Mouse (Mus musculus) intestine, postnatal 0 days (tissue): ENCODE results near the gene Man1c1. TPM values are rescaled to one million over a fixed set of nuclear protein-coding genes. Genes with fewer than 3 reads are reported as not detected.

Experiments used
- ATAC-seq: fragments of 200-750 bp; cut with Nextera tagmentation; 2 replicates; pipeline ENCODE4 v1.8.0; 2017; ENCODE audit warnings: mild to moderate bottlenecking, moderate TSS enrichment, moderate library complexity
- H3K27ac ChIP-seq: fragments of 300-500 bp; sonication (generic); 2 replicates; pipeline ENCODE4 v1.5.1; 2014; ENCODE audit warnings: mild to moderate bottlenecking, low read depth, low read length, moderate library complexity
- H3K27me3 ChIP-seq: fragments of 300-500 bp; sonication (generic); replicated peaks from 2 replicates; pipeline ENCODE4 v1.6.1; 2014; ENCODE audit warnings: low read length, mixed read lengths; ENCODE audit not compliant: control insufficient read depth, insufficient read depth
- H3K36me3 ChIP-seq: fragments of 300-500 bp; sonication (generic); 2 replicates; pipeline ENCODE4 v1.6.1; 2014; ENCODE audit warnings: mild to moderate bottlenecking, moderate library complexity; ENCODE audit not compliant: control insufficient read depth, insufficient read depth
- H3K4me1 ChIP-seq: fragments of 300-500 bp; sonication (generic); replicated peaks from 2 replicates; pipeline ENCODE4 v1.6.1; 2014; ENCODE audit warnings: antibody characterized with exemption, low read length, mixed read lengths; ENCODE audit not compliant: control insufficient read depth, insufficient read depth
- H3K4me2 ChIP-seq: fragments of 300-500 bp; sonication (generic); replicated peaks from 2 replicates; pipeline ENCODE4 v1.6.1; 2014; ENCODE audit warnings: low read depth, mild to moderate bottlenecking, moderate library complexity
- H3K4me3 ChIP-seq: fragments of 300-500 bp; sonication (generic); 2 replicates; pipeline ENCODE4 v1.5.1; 2014; ENCODE audit warnings: low read depth, low read length
- H3K9ac ChIP-seq: fragments of 300-500 bp; sonication (generic); 2 replicates; pipeline ENCODE4 v1.6.1; 2014; ENCODE audit warnings: mild to moderate bottlenecking, low read depth, low read length
- H3K9me3 ChIP-seq: fragments of 300-500 bp; sonication (generic); 2 replicates; pipeline ENCODE4 v1.6.1; 2016; ENCODE audit warnings: mixed run types; ENCODE audit not compliant: control insufficient read depth
- CTCF ChIP-seq: sonication (generic); IDR thresholded peaks from 2 replicates; pipeline ENCODE4 v1.5.1; 2016; ENCODE audit warnings: low read depth, mild to moderate bottlenecking, control low read depth, antibody characterized with exemption, moderate library complexity
- WGBS: fragments of 180-500 bp; shearing (Covaris S2); extraction: QIAGEN DNeasy Blood & Tissue Kit; methylation state at CpG from one replicate; pipeline ENCODE4 v1.1.7; 2014; 5-methylcytosine and 5-hydroxymethylcytosine counted together
- polyA plus RNA-seq: library from polyadenylated mRNA; unstranded; fragments of >200 nt; fragmentation: Nextera tagmentation; extraction: Ambion mirVana; gene quantifications from 2 replicates; pipeline ENCODE4 v1.2.1, GENCODE M21; 2015

Gene Man1c1
- polyA plus RNA-seq, 1 experiment from 2014 or later, result 1.7 TPM

- Histone ChIP-seq H3K4me1 (no peaks in the 10 kb centered on the region; the same call in 1 of the 2 replicates), H3K4me3 (no peak overlapping the region), H3K9ac (no peak overlapping the region), H3K4me2 (no peak overlapping the region), H3K36me3 (no peaks in the 10 kb centered on the region), H3K27ac (no peak overlapping the region), H3K27me3 (no peaks in the 10 kb centered on the region), H3K9me3 (no peaks in the 10 kb centered on the region)
- TF ChIP-seq CTCF, result no peak
- peak; percentile 49 for ATAC-seq
- WGBS, result 37% methylated on average over 10 of the region's 10 CpGs
Measured at GRCm38 (mm10) chr4:134663052-134663451, 41.0 kb downstream of the Man1c1 start.

- ATAC-seq, result no peak
- H3K4me3 ChIP-seq, result no peak overlapping the region
- no peak overlapping the region for H3K4me2 ChIP-seq
- 70% methylated on average over 18 of the region's 18 CpGs for WGBS
- H3K9ac ChIP-seq, result no peak overlapping the region
- no peaks in the 10 kb centered on the region for H3K27me3 ChIP-seq
- H3K4me1 ChIP-seq, result no peaks in the 10 kb centered on the region; the same call in 1 of the 2 replicates
- no peaks in the 10 kb centered on the region for H3K9me3 ChIP-seq
- no peaks in the 10 kb centered on the region for H3K36me3 ChIP-seq
- no peak overlapping the region for H3K27ac ChIP-seq
- no peak for TF ChIP-seq CTCF
Measured at GRCm38 (mm10) chr4:134660630-134661183, 43.4 kb downstream of the Man1c1 start.

- H3K27me3 ChIP-seq, result no peaks in the 10 kb centered on the region
- peak; percentile 27; the same call in 1 of the 2 replicates for TF ChIP-seq CTCF
- H3K36me3 ChIP-seq, result no peaks in the 10 kb centered on the region
- H3K27ac ChIP-seq, result no peak overlapping the region
- 27% methylated on average over 27 of the region's 27 CpGs for WGBS
- no peaks in the 10 kb centered on the region; the same call in 1 of the 2 replicates for H3K4me1 ChIP-seq
- H3K9ac ChIP-seq, result no peak overlapping the region
- peak overlapping the region; percentile 30 for H3K4me2 ChIP-seq
- no peak overlapping the region for H3K4me3 ChIP-seq
- no peaks in the 10 kb centered on the region for H3K9me3 ChIP-seq
- no peak for ATAC-seq
Measured at GRCm38 (mm10) chr4:134659354-134660301, 44.5 kb downstream of the Man1c1 start.

- no peak for ATAC-seq
- no peaks in the 10 kb centered on the region for H3K27me3 ChIP-seq
- 89% methylated on average over 5 of the region's 5 CpGs for WGBS
- TF ChIP-seq CTCF, result no peak
- H3K27ac ChIP-seq, result no peak overlapping the region
- H3K4me1 ChIP-seq, result no peaks in the 10 kb centered on the region; the same call in 1 of the 2 replicates
- no peak overlapping the region for H3K4me3 ChIP-seq
- no peaks in the 10 kb centered on the region for H3K36me3 ChIP-seq
- no peak overlapping the region for H3K9ac ChIP-seq
- no peaks in the 10 kb centered on the region for H3K9me3 ChIP-seq
- H3K4me2 ChIP-seq, result no peak overlapping the region
Measured at GRCm38 (mm10) chr4:134657473-134657872, 46.6 kb downstream of the Man1c1 start.

- no peak for TF ChIP-seq CTCF
- no peaks in the 10 kb centered on the region for H3K4me1 ChIP-seq
- H3K4me3 ChIP-seq, result no peak overlapping the region
- H3K27me3 ChIP-seq, result no peaks in the 10 kb centered on the region
- no peaks in the 10 kb centered on the region for H3K9me3 ChIP-seq
- H3K4me2 ChIP-seq, result no peak overlapping the region
- 82% methylated on average over 6 of the region's 6 CpGs for WGBS
- H3K9ac ChIP-seq, result no peak overlapping the region
- H3K27ac ChIP-seq, result no peak overlapping the region
- no peaks in the 10 kb centered on the region for H3K36me3 ChIP-seq
- ATAC-seq, result no peak
Measured at GRCm38 (mm10) chr4:134654391-134654790, 49.7 kb downstream of the Man1c1 start.

- H3K4me2 ChIP-seq, result no peak overlapping the region
- no peak for ATAC-seq
- H3K27ac ChIP-seq, result no peak overlapping the region
- H3K9me3 ChIP-seq, result no peaks in the 10 kb centered on the region
- H3K4me3 ChIP-seq, result no peak overlapping the region
- no peak overlapping the region for H3K9ac ChIP-seq
- no peak for TF ChIP-seq CTCF
- H3K36me3 ChIP-seq, result no peaks in the 10 kb centered on the region
- H3K4me1 ChIP-seq, result no peaks in the 10 kb centered on the region
- H3K27me3 ChIP-seq, result no peaks in the 10 kb centered on the region
- WGBS, result 49% methylated on average over 4 of the region's 4 CpGs
Measured at GRCm38 (mm10) chr4:134652720-134653119, 51.4 kb downstream of the Man1c1 start.
